Mouse (Mus musculus): ENCODE measurements around the gene Cbx6. TPM values are rescaled to one million over a fixed set of nuclear protein-coding genes. Genes with fewer than 3 reads are reported as not detected.
A peak's percentile ranks its signal among the peaks of the same experiment; 100 is the strongest.

Cbx6 gene
- polyA plus RNA-seq, 1 experiment from 2014 or later = 39.7 TPM

- Histone ChIP-seq H3K4me3 (replicated peaks) (no peak overlapping the region), H3K9me3 (no peaks in the 10 kb centered on the region), H3K4me1 (replicated peaks) (no peaks in the 10 kb centered on the region), H3K4me2 (replicated peaks) (no peak overlapping the region), H3K9ac (no peak overlapping the region), H3K27me3 (replicated peaks) (no peaks in the 10 kb centered on the region), H3K27ac (no peak overlapping the region), H3K36me3 (no peaks in the 10 kb centered on the region)
- 83% methylated on average over 5 of the region's 5 CpGs for WGBS
- ATAC-seq = no peak
Observed at GRCm38 (mm10) chr15:79858979-79859378, 24.5 kb upstream of the Cbx6 start.

GRCm38 (mm10) chr15:79850143-79850542 lies 15.7 kb upstream of the Cbx6 start:
- H3K4me3 ChIP-seq (replicated peaks) = no peak overlapping the region
- no peak overlapping the region for H3K4me2 ChIP-seq (replicated peaks)
- 96% methylated on average over 2 of the region's 2 CpGs for WGBS
- H3K4me1 ChIP-seq (replicated peaks) = peaks cover 7% of the 10 kb centered on the region; the same call in 1 of the 2 replicates
- H3K27ac ChIP-seq = no peak overlapping the region
- no peaks in the 10 kb centered on the region for H3K27me3 ChIP-seq (replicated peaks)
- ATAC-seq = no peak
- H3K36me3 ChIP-seq = no peaks in the 10 kb centered on the region
- no peak overlapping the region for H3K9ac ChIP-seq
- H3K9me3 ChIP-seq = no peaks in the 10 kb centered on the region

GRCm38 (mm10) chr15:79847100-79847499 lies 12.6 kb upstream of the Cbx6 start:
- Histone ChIP-seq H3K4me3 (replicated peaks) (no peak overlapping the region), H3K4me2 (replicated peaks) (no peak overlapping the region), H3K27me3 (replicated peaks) (no peaks in the 10 kb centered on the region), H3K36me3 (no peaks in the 10 kb centered on the region), H3K9ac (no peak overlapping the region), H3K4me1 (replicated peaks) (peaks cover 7% of the 10 kb centered on the region; the same call in 1 of the 2 replicates), H3K9me3 (no peaks in the 10 kb centered on the region), H3K27ac (0 out of 2 replicates have a peak overlapping the region, but pooled peaks have one; percentile 32)
- peak; percentile 66; the same call in 1 of the 2 replicates for ATAC-seq
- WGBS = 28% methylated on average over 5 of the region's 5 CpGs

- H3K27me3 ChIP-seq (replicated peaks) = no peaks in the 10 kb centered on the region
- no peaks in the 10 kb centered on the region for H3K9me3 ChIP-seq
- 63% methylated on average over 4 of the region's 4 CpGs for WGBS
- ATAC-seq = no peak
- H3K27ac ChIP-seq = no peak overlapping the region
- H3K9ac ChIP-seq = no peak overlapping the region
- H3K36me3 ChIP-seq = no peaks in the 10 kb centered on the region
- H3K4me1 ChIP-seq (replicated peaks) = peaks cover 7% of the 10 kb centered on the region; the same call in 1 of the 2 replicates
- H3K4me3 ChIP-seq (replicated peaks) = no peak overlapping the region
- no peak overlapping the region for H3K4me2 ChIP-seq (replicated peaks)
Observed at GRCm38 (mm10) chr15:79845986-79846385, 11.5 kb upstream of the Cbx6 start.

GRCm38 (mm10) chr15:79842985-79843384 lies 8.5 kb upstream of the Cbx6 start:
- no peaks in the 10 kb centered on the region for H3K9me3 ChIP-seq
- ATAC-seq = no peak
- H3K9ac ChIP-seq = no peak overlapping the region
- H3K27me3 ChIP-seq (replicated peaks) = no peaks in the 10 kb centered on the region
- H3K4me1 ChIP-seq (replicated peaks) = peaks cover 7% of the 10 kb centered on the region; the same call in 1 of the 2 replicates
- WGBS = 91% methylated on average over 3 of the region's 3 CpGs
- no peaks in the 10 kb centered on the region for H3K36me3 ChIP-seq
- no peak overlapping the region for H3K27ac ChIP-seq
- no peak overlapping the region for H3K4me2 ChIP-seq (replicated peaks)
- no peak overlapping the region for H3K4me3 ChIP-seq (replicated peaks)

GRCm38 (mm10) chr15:79840281-79840680 lies 5.8 kb upstream of the Cbx6 start:
- no peak for ATAC-seq
- H3K27me3 ChIP-seq (replicated peaks) = no peaks in the 10 kb centered on the region
- WGBS = 59% methylated on average over 2 of the region's 2 CpGs

GRCm38 (mm10) chr15:79834881-79835260 lies 383 bp upstream of the Cbx6 start:
- H3K4me3 ChIP-seq (replicated peaks) = no peak overlapping the region
- ATAC-seq = no peak
- peak overlapping the region; percentile 72 for H3K4me2 ChIP-seq (replicated peaks)
- H3K9me3 ChIP-seq = no peaks in the 10 kb centered on the region
- H3K27ac ChIP-seq = peak overlapping the region; percentile 84
- no peaks in the 10 kb centered on the region for H3K27me3 ChIP-seq (replicated peaks)
- H3K4me1 ChIP-seq (replicated peaks) = peaks cover 25% of the 10 kb centered on the region
- H3K36me3 ChIP-seq = no peaks in the 10 kb centered on the region
- 56% methylated on average over 9 of the region's 9 CpGs for WGBS
- no peak overlapping the region for H3K9ac ChIP-seq

More at GRCm38 (mm10) chr15:79840281-79840680, 5.8 kb upstream of the Cbx6 start:
- H3K4me1 ChIP-seq (replicated peaks) = no peaks in the 10 kb centered on the region
- H3K9ac ChIP-seq = no peak overlapping the region
- H3K36me3 ChIP-seq = no peaks in the 10 kb centered on the region
- no peak overlapping the region for H3K4me2 ChIP-seq (replicated peaks)
- no peak overlapping the region for H3K4me3 ChIP-seq (replicated peaks)
- no peaks in the 10 kb centered on the region for H3K9me3 ChIP-seq
- no peak overlapping the region for H3K27ac ChIP-seq

- no peaks in the 10 kb centered on the region for H3K9me3 ChIP-seq
- H3K36me3 ChIP-seq = 0 out of 2 replicates have a peak, but pooled peaks cover 5% of the 10 kb centered on the region
- peaks cover 33% of the 10 kb centered on the region for H3K4me1 ChIP-seq (replicated peaks)
- H3K27ac ChIP-seq = peak overlapping the region; percentile 92
- peak; percentile 40 for ATAC-seq
- H3K4me2 ChIP-seq (replicated peaks) = peak overlapping the region; percentile 72
- H3K4me3 ChIP-seq (replicated peaks) = peak overlapping the region; percentile 85
- no peaks in the 10 kb centered on the region for H3K27me3 ChIP-seq (replicated peaks)
- under 1% methylated on average over 41 of the region's 41 CpGs for WGBS
- H3K9ac ChIP-seq = peak overlapping the region; percentile 83
Observed at GRCm38 (mm10) chr15:79833251-79834050, 1.0 kb downstream of the Cbx6 start.

- Histone ChIP-seq H3K36me3 (0 out of 2 replicates have a peak, but pooled peaks cover 10% of the 10 kb centered on the region), H3K4me3 (replicated peaks) (peak overlapping the region; percentile 85), H3K27ac (peak overlapping the region; percentile 92; the same call in 1 of the 2 replicates), H3K4me2 (replicated peaks) (peak overlapping the region; percentile 72), H3K4me1 (replicated peaks) (peaks cover 41% of the 10 kb centered on the region), H3K27me3 (replicated peaks) (no peaks in the 10 kb centered on the region), H3K9ac (no peak overlapping the region; the same call in 1 of the 2 replicates), H3K9me3 (no peaks in the 10 kb centered on the region)
- no peak for ATAC-seq
- WGBS = 32% methylated on average over 18 of the region's 18 CpGs
Observed at GRCm38 (mm10) chr15:79832064-79832900, 2.2 kb downstream of the Cbx6 start.

GRCm38 (mm10) chr15:79830388-79830787 lies 4.1 kb downstream of the Cbx6 start:
- no peak overlapping the region for H3K4me2 ChIP-seq (replicated peaks)
- H3K4me1 ChIP-seq (replicated peaks) = peaks cover 41% of the 10 kb centered on the region
- H3K36me3 ChIP-seq = 0 out of 2 replicates have a peak, but pooled peaks cover 10% of the 10 kb centered on the region
- WGBS = 11% methylated on average over 4 of the region's 4 CpGs
- H3K27me3 ChIP-seq (replicated peaks) = no peaks in the 10 kb centered on the region
- H3K27ac ChIP-seq = no peak overlapping the region
- H3K9me3 ChIP-seq = no peaks in the 10 kb centered on the region
- no peak overlapping the region for H3K4me3 ChIP-seq (replicated peaks)
- ATAC-seq = peak; percentile 34; the same call in 1 of the 2 replicates
- no peak overlapping the region for H3K9ac ChIP-seq

GRCm38 (mm10) chr15:79829431-79829830 lies 5.1 kb downstream of the Cbx6 start:
- Histone ChIP-seq H3K4me2 (replicated peaks) (no peak overlapping the region), H3K27me3 (replicated peaks) (no peaks in the 10 kb centered on the region), H3K9me3 (no peaks in the 10 kb centered on the region), H3K9ac (no peak overlapping the region; the same call in 1 of the 2 replicates), H3K4me3 (replicated peaks) (no peak overlapping the region), H3K36me3 (0 out of 2 replicates have a peak, but pooled peaks cover 10% of the 10 kb centered on the region), H3K27ac (no peak overlapping the region), H3K4me1 (replicated peaks) (peaks cover 40% of the 10 kb centered on the region)
- WGBS = 83% methylated on average over 5 of the region's 5 CpGs
- no peak for ATAC-seq
